Mouse (Mus musculus) c-Kit-positive CD71-positive TER-119-negative erythroid progenitor cells, embryonic 14.5 days (primary cell): ENCODE measurements at regions not wholly inside any gene's neighbourhood (a gene's known extent, or its start where the extent isn't known, plus 50 kb on each side); places are given as distances from the start of the nearest gene placed in this dataset.

Source experiments
- DNase-seq: peaks from one replicate; pipeline ENCODE4 v3.0.0-alpha.2; 2013; ENCODE audit warnings: low read depth

DNA sequence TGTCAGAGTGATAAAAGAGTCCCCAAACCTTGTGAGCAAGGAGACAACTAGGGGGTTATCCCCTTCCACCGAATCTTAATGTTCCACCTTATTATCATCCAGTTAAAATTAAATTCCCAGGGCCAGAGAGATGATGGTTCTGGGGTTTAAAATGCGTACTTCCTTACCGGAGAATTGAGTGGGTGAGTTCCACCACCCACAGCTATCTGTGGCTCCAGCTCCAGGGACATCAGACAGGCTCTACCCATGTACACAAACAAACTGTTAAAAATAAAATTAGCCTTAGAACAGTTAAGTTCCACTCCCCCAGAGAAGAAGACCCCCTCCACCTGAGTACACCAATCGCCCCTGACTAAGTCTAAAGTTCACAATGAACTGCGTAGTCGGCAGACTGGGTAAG, 52.0 kb upstream of the Mgat5 start:
- no peak for DNase-seq

DNA sequence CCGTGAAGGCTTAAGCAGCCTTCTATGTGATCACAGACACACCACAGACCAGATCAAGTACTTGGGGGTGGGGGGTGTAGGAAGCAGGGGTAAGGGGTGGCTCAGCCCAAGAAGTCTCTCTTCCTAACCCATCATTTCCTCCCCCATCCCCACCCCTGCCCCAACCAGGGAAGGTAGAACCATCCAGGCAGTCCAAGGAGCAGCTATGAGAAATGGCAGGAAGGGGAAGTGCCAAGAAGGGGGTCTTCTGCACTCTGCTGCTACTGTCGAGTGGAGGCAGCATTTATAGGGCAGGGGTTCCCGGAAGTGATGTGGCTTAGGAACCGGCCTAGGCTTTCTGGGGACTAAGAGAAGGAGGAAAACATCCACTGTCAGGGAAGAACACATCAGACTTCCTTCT, 69.3 kb upstream of the Mgat5 start:
- DNase-seq: no peak

DNA sequence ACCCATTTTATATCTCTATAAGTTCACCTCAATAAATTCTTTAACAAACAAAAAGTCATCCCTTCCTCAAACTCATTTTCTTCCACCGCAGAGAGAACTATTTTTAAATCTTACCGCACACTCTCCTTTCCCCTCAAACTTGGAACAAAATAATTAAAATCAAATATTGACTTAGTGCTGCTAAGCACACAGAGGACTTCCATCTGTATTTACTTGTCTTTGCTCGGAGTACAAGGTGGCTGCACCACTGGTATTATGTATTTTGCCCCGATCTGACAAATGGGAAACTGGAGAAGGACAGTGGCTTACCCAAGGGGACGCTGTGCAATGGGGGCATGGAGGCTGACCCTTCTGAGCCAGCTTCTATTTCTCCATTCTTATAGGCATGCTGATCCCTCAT, 72.9 kb upstream of the Mgat5 start:
- no peak for DNase-seq

DNA sequence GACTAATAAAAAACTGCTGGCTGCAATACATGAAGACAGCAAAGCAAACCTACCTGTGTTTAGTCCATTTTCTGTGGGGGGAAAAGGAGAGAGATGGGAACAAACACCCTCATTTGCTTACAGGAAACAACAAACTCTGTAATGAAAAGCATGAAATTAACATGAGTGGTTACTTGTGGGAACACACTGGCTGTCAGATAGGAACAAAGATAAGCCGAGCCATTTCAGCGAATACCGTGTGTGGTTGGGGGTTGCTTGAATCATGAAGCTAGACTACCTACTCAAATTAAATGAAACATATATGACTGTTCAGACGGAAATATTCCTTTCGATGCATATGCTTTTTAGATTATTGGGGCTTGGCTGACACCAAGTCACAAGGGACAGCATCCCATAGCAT, 80.0 kb upstream of the Mgat5 start:
- DNase-seq: no peak

DNA sequence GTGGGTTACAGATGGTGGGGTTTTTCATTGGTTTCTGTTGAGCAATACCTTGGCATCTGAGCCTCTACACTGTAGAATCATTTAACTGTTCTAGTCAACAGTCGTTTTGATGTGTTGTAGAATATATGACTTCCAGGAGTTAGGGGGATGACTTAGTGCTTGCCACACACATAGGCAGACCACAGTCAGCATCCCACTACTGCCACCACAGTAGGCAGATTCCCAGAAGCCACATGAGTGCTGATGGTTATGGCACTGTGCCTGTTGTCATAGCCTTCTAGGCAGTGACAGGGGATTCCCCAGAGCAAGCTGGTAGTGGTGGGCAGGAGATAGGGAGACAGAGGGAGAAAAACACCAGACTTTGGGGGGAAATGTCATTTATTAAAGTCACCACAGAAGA, 86.8 kb upstream of the Mgat5 start:
- no peak for DNase-seq

DNA sequence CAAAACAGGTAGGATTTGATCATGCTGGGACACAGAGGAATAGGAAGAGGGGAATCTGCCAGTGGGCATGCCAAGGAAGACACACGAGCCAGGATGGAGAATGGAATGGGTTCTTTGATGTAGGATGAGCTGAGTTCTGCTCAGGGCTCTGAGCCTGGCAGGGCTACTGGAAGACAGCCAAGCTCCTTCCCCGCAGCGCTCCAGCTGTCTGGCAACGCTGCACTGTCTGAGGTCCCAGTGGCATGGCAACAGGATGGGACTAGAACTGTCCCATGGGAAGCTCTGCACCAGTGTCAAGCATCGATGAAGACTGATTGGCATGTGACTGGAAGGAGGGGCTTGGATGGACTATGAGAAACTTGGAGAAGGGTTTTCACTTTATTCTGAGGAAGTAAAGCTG, 97.3 kb upstream of the Mgat5 start:
- DNase-seq: no peak

DNA sequence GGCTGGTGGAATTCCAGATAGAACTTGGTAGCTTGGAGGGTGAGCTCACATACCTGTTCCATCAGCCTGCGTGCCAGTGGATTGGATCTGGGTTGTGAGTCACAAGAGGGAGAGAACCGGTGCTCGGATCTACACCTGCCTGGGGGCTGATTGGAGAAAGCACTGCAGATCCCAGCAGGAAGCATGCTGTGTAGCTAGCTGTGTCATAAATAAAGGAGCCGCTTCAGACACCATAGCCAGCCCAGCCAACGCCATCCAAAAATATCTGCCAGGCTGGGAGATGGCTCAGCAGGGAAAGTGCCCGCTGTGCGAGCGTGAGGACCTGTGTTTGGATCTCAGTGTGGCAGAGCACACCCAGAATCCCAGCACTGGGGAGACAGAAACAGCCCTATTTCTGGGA, 99.0 kb upstream of the Mgat5 start:
- no peak for DNase-seq

DNA sequence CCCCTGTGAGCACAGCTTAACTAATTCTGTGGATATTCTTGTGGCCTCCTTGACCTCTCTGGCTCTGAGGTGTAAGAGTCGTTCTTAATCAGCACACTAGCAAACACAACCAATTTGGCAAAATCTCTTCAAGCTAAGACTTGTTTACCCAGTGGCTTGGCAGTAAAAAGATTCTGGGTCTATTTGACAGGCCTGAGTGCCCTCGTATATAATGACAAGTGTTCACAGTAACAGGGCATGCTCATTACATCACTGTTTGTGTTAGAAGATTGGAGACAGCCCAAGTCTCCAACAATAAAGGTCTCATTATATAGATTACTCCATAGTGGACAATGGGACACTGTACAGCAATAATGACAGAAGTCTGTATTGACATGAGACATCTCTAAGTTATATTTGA, 101.2 kb upstream of the Mgat5 start:
- no peak for DNase-seq

DNA sequence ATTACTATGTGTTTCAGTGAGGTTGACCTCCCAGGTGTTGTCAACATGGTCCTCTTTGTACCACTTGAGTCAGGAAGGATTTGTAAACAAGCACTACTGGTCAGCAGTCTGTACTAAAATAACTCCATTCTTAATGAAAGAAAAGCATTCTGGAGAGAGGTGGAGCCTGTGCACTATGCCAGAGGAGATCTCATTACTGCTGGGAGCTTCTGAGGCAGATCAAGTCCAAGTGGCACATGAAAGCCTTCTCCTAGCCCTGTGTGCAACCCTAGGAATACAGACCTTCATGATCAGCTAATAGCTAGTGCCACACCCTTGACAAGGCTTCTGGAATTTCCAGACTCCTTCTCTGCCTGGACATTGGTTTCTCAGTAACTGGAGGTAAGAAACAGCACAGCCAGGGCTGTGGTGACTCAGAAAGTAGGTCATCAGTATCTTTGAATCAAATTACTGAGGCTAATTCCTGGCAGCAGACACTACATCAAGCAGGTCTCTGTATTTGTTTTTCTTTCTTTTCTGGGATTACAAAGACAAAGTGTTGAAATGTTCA, 105.9 kb upstream of the Mgat5 start:
- DNase-seq: no peak

DNA sequence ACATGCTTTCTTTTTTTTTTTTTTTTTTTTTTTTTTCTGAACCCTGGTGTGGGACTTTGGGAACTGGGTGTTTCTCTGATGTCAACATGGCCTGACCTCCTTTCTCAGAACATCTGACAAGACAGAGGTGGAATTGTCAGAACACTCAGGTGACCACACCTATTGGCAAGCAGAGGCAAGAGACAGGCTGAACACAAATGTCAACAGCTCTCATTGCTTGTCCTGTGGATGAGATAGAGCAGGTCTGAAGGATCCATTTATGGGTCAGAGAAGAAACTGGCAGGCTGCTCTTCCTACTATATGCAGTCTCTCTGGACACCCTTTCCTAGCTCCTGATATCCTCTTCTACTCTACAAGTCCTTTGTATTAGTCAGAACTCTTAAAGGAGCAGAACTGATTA, 117.2 kb upstream of the Mgat5 start:
- DNase-seq: no peak

DNA sequence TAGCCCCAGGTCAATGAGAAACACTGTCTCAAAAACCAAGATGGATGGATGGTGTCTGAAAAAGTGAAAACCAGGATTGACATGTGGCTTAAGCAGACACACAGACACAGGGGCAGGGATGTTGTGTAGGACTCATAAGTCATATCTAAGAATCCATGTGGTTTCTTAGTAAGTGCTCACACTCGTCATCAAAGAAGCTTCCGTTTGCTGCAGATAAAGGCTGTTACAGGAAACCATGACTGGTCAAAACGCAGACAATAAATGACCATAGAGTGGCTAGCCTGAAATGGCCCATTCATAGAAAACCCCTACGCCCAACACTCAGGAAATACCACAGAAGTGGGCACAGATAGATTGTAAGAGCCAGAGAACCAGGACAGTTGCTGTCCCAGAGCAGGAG, 118.8 kb upstream of the Mgat5 start:
- DNase-seq: no peak

DNA sequence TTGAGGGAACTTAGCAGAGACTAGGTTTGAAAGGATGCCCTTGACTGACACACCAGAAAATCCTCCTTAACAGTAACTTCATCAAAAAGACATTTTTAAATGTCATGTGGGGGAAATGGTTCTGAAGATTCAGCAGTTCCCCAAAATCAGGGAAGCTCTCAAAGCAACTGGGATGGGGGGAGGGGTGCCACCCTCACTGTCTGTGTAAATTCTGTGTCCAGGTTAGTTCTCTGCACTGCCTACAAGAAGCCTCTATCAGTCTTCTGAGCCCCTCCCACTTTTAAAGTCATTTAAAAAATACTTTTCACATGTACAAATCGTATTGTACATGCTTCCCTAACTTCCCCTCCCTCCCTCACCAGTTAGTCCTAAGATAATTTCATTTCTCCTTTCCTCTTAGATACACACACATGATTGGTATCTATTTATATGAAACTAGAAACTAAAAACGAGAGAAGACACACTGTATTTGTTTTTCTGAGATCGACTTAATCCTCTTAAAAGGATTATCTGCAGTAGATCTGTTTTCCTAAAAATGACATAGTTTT, 121.0 kb upstream of the Mgat5 start:
- DNase-seq: no peak

DNA sequence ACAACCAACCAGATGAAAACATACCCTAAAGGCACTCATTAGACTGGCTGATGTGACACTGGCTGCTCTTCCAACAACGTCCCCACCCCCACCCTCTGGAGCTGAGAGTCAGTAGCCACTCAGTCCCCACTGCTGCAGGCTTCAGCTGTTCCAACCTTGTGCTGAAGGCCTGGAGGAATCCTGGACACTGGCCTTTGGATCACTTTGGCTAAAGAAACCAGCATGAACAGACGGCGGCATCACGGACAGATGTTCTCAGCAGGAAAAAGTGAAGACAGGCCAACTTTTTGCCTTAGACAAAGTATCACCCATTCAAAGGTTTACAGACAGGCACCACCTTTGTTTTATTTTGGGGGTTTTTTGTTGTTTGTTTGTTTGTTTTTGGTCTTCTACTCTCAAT, 125.8 kb upstream of the Mgat5 start:
- no peak for DNase-seq

DNA sequence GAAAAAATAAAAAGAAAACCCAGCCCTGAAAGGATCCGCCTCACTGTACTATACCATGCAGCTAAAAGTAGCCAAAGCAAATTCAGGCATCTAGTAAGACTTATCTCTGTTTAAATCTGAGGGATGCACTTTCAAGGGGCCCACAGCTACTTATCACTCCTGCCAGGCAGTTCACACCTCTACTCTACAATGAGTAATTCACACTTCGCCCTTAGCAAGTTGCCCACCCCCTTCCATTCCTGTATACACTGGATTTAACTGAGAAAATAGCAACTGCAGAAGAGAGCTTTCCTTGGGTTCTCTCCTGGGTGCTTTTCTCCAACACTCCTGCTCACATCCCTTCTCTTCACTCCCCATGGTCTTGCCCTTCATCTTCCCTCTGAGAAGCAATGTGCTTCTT, 142.4 kb upstream of the Mgat5 start:
- no peak for DNase-seq

DNA sequence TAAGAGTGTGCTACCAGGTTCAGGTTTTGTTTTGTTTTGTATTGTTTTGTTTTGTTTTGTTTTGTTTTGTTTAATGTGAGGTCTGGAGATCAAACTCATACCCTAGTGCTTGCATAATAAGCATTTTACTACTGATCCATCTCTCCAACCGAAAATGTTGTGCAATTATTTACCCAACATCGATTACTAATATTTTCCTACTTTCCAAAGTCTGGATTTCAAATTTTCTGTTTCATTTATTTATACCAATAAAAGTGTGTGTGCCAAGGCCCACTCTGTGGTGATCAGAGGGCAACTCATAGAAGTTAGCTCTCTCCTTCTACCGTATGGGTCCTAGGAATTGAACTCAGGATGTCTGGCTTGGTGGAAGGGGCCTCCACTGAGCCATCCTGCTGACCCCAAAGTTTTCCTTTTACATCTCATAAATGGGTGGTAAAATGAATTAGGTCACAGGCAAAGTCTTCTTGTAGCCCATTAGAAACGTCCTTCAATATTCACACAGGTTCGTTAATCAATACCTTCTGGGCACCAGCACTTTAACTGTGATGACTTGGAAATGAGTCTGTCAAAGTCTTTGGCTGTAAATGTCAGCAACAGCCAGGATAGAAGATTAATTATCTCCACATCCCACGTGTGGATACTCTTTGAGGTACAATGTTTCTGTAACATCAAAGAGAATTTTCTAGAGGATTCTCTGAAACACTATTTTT, 158.9 kb upstream of the Mgat5 start:
- DNase-seq: no peak

DNA sequence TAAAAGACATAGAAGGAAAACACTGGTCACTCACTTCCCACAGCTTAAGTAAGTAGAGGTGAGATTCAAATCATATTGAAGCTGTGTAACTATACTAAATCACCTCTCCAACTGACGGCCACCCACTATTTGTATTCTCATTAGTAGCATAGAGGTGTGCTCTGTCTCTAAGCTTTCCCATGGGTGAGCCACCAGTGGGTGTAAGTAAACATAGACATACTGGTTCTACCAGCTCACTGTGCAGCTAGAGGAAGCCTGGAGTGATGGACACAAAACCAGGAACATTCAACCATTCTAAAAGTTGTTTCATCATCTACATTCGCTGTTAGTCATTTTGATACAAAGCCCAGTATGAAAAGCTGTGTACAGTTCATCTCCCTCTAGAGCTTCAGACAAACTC, 170.1 kb upstream of the Mgat5 start:
- no peak for DNase-seq

DNA sequence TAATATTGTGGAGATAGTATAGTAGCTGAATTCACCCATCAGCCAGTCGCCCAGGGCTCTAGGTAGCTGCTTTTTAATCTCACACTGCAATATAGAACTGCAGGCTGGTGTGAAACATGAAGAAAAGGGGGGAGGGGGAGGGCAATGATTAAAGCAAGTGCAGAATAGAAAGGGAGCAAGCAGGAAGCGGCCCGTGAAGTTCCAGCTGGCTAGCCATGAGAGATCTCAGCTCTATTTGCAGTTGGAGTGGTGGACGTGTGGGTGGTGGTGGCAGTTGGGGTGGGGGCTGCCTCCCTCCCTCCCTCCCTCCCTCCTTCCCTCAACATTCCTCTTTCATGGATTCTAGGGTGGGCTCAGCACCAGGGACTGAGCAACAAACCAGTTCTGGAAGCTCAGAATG, 173.3 kb upstream of the Mgat5 start:
- DNase-seq: no peak

DNA sequence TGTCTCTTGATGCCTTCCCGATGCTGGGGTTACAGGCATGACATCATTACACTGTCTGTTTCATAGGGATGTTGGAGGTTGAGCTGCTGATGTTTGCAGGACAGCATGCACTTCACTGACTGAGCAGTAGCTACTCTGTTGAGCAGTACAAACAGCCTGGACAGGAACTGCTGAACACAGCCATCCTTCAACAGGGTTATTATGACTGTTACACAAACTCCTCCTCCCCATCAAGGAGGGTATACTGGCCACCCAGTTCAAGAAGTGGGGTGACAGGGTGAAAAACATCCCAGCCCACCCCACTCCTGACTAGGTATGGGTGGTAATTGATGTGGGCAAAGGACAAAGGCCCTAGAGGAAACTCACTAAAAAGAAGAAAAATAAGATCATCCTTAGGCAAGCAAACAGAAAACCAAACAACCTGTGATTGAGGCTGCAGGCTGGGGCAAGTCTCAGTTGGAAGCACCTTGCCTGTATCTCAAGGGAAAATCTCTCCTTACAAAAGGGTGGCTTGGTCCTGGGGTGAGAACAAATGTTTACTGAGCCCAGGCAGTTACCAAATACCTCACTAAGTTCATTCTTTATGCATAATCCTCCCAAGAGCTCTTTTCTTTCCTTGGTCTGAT, 175.8 kb upstream of the Mgat5 start:
- DNase-seq: no peak

DNA sequence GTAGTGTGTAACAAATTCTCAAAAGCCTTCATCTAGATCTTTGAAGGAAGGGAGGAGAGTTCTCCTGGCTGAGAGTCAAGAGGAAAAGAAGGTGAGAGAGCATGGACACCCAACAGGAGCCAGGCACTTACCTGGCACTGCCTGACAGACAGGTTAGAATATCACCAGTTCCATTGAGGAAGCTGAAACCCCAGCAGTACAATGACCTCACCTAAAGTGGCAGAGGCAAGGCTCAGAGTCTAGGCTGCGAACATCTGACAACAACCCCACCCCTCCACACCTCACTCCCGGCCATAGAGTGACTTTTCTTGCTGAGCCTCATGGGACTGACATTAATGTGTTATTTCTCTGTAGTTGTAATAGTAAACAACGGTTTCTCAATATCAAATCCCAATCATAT, 181.7 kb upstream of the Mgat5 start:
- DNase-seq: no peak

DNA sequence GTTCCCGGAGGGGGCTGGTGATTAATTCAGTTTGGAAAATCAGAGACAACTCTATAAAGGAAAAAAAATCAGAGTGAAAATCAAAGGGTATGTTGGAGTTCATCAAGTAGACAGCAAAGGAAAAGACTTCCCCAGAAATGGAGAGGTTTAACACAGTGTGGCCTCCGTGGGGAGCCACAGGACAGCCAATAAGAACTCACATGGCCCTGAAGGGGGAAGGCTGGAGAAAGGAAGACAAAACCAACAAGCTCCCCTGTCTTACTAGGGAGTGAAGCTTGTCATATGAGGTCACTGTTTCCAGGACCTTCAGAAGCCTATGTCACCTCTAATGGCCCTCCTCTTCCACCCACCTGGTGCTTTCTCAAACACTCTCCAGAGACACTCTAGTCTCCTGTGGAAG, 187.1 kb upstream of the Nckap5 start:
- DNase-seq: no peak

DNA sequence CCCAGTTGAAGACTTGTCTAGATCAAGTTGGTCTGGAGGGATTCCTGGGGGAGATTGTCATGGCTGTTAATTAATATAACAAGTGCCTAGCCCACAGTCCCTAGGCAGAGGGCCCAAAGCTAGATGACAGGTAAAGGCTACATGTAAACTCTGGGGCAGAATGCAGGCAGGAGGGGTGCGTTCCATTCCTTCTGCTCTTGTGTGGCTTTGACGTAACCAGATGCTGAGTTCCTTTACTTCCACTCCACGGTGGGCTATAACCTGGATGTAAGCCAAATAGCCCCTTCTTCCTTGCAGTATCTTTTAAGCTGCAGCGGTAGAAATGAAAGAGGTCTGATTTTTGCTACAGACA, 185.3 kb upstream of the Nckap5 start:
- no peak for DNase-seq

DNA sequence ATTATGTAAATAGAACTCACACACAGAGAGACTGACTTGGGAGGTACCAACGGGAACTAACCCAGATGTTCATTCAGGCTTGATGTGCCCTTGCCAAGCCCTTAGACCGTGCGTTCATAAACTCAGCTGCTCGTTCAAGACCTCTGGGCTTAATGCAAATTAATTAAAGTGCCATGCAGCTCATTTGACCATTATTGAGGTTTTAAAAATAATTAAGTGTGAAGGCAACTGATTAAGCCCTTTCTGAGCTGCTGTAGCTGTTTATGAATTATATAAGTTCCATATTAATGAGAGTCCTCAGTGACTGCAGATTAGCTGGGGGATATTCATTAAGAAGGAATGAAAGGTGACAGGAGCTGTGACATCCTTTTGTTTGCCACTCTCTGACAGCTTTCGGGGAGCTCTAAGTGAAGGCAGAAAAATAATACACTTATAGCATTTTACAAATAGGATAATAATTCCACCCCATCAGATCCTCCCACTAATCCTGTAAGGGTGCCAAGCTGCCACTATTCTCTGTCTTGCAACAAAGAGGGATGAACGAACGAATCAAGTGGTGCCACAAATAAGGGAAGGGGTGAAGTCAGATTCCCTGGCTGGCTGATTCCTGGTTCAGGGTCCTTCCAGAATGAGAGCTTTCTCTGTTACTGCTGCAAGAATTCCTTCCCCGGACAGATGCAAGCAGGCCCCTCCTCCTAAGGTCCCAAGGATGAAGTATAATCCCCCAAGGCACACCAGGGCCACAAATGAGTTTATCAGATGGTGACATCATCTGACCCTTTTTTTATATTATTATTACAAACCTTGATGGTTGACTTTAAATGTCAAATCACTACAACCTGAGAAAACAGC, 184.7 kb upstream of the Nckap5 start:
- DNase-seq: no peak

DNA sequence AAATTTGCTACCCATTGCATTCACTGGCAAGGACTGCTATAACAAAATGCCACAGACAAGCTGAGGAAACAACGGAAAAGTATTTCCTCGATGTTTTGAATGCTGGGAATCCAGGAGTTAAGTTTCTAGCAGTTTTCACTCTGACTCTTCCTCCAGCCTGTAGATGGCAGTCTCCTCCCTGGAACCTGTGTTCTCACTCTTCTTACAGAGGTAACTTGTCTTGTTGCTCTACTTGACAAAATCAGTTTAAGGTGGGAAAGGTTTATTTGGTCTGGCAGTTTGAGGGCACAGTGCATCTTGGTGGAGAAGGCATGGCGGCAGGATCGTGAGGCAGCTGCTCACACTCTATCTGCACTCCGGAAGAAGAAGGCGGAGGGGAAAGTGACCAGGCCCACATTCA, 181.3 kb upstream of the Nckap5 start:
- no peak for DNase-seq
